Mouse (Mus musculus): ENCODE data around the gene Pkn2. TPM values are rescaled to one million over a fixed set of nuclear protein-coding genes. Genes with fewer than 3 reads are reported as not detected.
A peak's percentile ranks its signal among the peaks of the same experiment; 100 is the strongest.

The Pkn2 gene
- polyA plus RNA-seq, 1 experiment: 13.2 TPM

GRCm38 (mm10) chr3:142755132-142755867, 126.5 kb downstream of the Pkn2 start:
- H3K4me1 ChIP-seq (ENCODE audit: control insufficient read depth, insufficient read depth, low read length): no peaks in the 10 kb centered on the region
- H3K4me3 ChIP-seq (replicated peaks; ENCODE audit: insufficient read depth, low read depth, low read length): no peak overlapping the region
- H3K27me3 ChIP-seq (ENCODE audit: control insufficient read depth, insufficient read depth, low read length): no peaks in the 10 kb centered on the region
- H3K27ac ChIP-seq (ENCODE audit: insufficient read depth, low read length): no peak overlapping the region
- DNase-seq: no peak
- TF ChIP-seq POLR2A (IDR thresholded peaks at IDR 0.05; ENCODE audit: borderline replicate concordance, insufficient read depth, low read length): no peak
- no peak for TF ChIP-seq CTCF (IDR thresholded peaks at IDR 0.05; ENCODE audit: borderline replicate concordance, insufficient read depth, low read depth, low read length)
- 77% methylated on average over 18 of the region's 18 CpGs for WGBS

- Histone ChIP-seq H3K27me3 (ENCODE audit: control insufficient read depth, insufficient read depth, low read length) (no peaks in the 10 kb centered on the region), H3K4me3 (replicated peaks; ENCODE audit: insufficient read depth, low read depth, low read length) (no peak overlapping the region), H3K27ac (ENCODE audit: insufficient read depth, low read length) (no peak overlapping the region), H3K4me1 (ENCODE audit: control insufficient read depth, insufficient read depth, low read length) (no peaks in the 10 kb centered on the region)
- DNase-seq: no peak
- WGBS: 87% methylated on average over 16 of the region's 16 CpGs
- TF ChIP-seq CTCF (IDR thresholded peaks at IDR 0.05; ENCODE audit: borderline replicate concordance, insufficient read depth, low read depth, low read length) (no peak), POLR2A (IDR thresholded peaks at IDR 0.05; ENCODE audit: borderline replicate concordance, insufficient read depth, low read length) (no peak)
Measured at GRCm38 (mm10) chr3:142749131-142749530, 132.7 kb downstream of the Pkn2 start.

- DNase-seq: no peak
- Histone ChIP-seq H3K27me3 (ENCODE audit: control insufficient read depth, insufficient read depth, low read length) (no peaks in the 10 kb centered on the region), H3K4me1 (ENCODE audit: control insufficient read depth, insufficient read depth, low read length) (no peaks in the 10 kb centered on the region), H3K27ac (ENCODE audit: insufficient read depth, low read length) (no peak overlapping the region), H3K4me3 (replicated peaks; ENCODE audit: insufficient read depth, low read depth, low read length) (no peak overlapping the region)
- no peak for TF ChIP-seq POLR2A (IDR thresholded peaks at IDR 0.05; ENCODE audit: borderline replicate concordance, insufficient read depth, low read length)
- 95% methylated on average over 7 of the region's 7 CpGs for WGBS
Measured at GRCm38 (mm10) chr3:142747673-142748072, 134.1 kb downstream of the Pkn2 start.

GRCm38 (mm10) chr3:142745076-142745475, 136.7 kb downstream of the Pkn2 start:
- H3K4me3 ChIP-seq (replicated peaks; ENCODE audit: insufficient read depth, low read depth, low read length): no peak overlapping the region
- TF ChIP-seq POLR2A (IDR thresholded peaks at IDR 0.05; ENCODE audit: borderline replicate concordance, insufficient read depth, low read length) (no peak), CTCF (IDR thresholded peaks at IDR 0.05; ENCODE audit: borderline replicate concordance, insufficient read depth, low read depth, low read length) (no peak)
- DNase-seq: no peak
- H3K4me1 ChIP-seq (ENCODE audit: control insufficient read depth, insufficient read depth, low read length): no peaks in the 10 kb centered on the region
- no peaks in the 10 kb centered on the region for H3K27me3 ChIP-seq (ENCODE audit: control insufficient read depth, insufficient read depth, low read length)
- WGBS: 97% methylated on average over 2 of the region's 2 CpGs
- no peak overlapping the region for H3K27ac ChIP-seq (ENCODE audit: insufficient read depth, low read length)

GRCm38 (mm10) chr3:142743973-142744898, 137.6 kb downstream of the Pkn2 start:
- no peak overlapping the region for H3K4me3 ChIP-seq (replicated peaks; ENCODE audit: insufficient read depth, low read depth, low read length)
- H3K27me3 ChIP-seq (ENCODE audit: control insufficient read depth, insufficient read depth, low read length): no peaks in the 10 kb centered on the region
- no peak overlapping the region for H3K27ac ChIP-seq (ENCODE audit: insufficient read depth, low read length)
- TF ChIP-seq CTCF (IDR thresholded peaks at IDR 0.05; ENCODE audit: borderline replicate concordance, insufficient read depth, low read depth, low read length) (peak; percentile 71), POLR2A (IDR thresholded peaks at IDR 0.05; ENCODE audit: borderline replicate concordance, insufficient read depth, low read length) (no peak)
- H3K4me1 ChIP-seq (ENCODE audit: control insufficient read depth, insufficient read depth, low read length): no peaks in the 10 kb centered on the region
- DNase-seq: peak in 1 of 2 experiments; percentile 24
- 59% methylated on average over 21 of the region's 21 CpGs for WGBS

Other genes with a start within 250 kb of the Pkn2 start
- 6.5 and 7.7 TPM in 2 replicates for gene Kyat3, start 181.0 kb downstream of the Pkn2 start, polyA plus RNA-seq (2012; rRNA removed)
- gene Gtf2b, start 117.0 kb downstream of the Pkn2 start, polyA plus RNA-seq (2012; rRNA removed): 46.8 and 47.9 TPM in 2 replicates

All from cerebellum, adult 2 months (tissue).